Mouse (Mus musculus): Measurements from ENCODE around the gene Foxk1. TPM values are rescaled to one million over a fixed set of nuclear protein-coding genes. Genes with fewer than 3 reads are reported as not detected.

Gene Foxk1
- polyA plus RNA-seq (2016; fragmentation: Nextera tagmentation; extraction: Ambion mirVana), result 7.0 and 8.4 TPM in 2 replicates

DNA sequence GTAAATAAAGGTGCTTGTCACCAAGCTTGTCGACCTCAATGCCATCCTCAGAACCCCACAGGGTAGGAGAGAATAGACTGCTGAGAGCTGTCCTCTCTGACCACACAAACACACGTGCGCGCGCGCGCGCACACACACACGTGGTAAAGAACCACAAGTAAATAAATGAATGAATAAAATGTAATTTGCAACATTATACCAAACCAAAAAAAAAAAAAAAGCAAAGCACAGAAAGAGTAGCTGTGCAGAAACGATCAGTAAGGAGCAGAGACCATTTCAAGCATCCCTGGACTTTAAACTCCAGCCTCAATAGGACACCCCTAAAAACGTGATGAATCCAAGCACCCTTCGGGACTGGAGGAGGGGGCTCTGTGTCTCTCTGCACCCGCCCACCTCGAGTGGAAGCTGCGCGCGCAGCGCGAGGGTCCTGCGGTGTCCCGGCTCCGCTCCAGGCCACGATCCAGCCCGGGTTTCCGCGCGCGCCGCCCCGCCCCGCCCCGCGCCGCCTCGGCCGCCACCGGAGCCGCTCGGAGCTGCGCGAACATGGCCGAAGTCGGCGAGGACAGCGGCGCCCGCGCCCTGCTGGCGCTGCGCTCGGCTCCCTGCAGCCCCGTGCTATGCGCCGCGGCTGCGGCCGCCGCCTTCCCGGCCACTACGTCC, at the start of gene Foxk1:
Foxk1 (plus strand) TSS at position 517 of the 660 bp plus-strand sequence.
- Histone ChIP-seq H3K9me3 (no peaks in the 10 kb centered on the region), H3K9ac (peak within 1 kb of the TSS; percentile 92), H3K27ac (peak within 1 kb of the TSS; percentile 87), H3K36me3 (peaks cover 7% of the 10 kb centered on the region; the same call in 1 of the 2 replicates), H3K4me2 (replicated peaks) (peak within 1 kb of the TSS; percentile 91), H3K4me3 (peak within 1 kb of the TSS; percentile 91), H3K4me1 (peaks cover 41% of the 10 kb centered on the region), H3K27me3 (no peaks in the 10 kb centered on the region)
- ATAC-seq (ENCODE audit: insufficient number of reproducible peaks, insufficient read depth, low FRiP score, low TSS enrichment), result peak; percentile 86
- WGBS, result under 1% methylated on average over 32 of the region's 60 CpGs

DNA sequence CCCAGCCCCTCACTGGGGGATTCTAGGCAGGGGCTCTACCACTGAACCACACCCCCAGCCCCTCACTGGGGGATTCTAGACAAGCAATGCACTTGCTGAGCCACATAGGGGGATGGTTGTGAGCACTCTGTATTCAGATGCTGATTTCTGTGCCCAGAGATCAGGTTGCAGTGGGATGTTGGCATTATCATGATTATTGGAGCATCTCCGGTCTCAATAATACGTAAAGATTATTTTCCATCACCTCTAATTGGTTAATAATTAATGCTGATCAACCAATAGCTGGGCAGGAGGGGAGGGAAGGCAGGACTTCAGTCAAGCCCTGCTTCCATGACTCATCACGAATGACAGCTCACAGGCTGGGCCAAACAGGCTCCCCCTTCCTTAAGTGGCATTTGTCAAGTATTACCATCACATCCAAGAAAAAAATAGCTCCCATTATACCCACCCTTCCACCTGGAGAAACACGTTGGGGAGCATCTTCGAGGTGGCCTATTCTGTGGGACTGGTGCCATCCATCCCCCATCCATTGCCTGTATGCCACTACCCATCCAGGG, 48.9 kb upstream of the Foxk1 start:
- Histone ChIP-seq H3K27ac (no peak overlapping the region), H3K4me3 (no peak overlapping the region), H3K27me3 (no peaks in the 10 kb centered on the region), H3K4me1 (no peaks in the 10 kb centered on the region), H3K36me3 (no peaks in the 10 kb centered on the region), H3K9ac (no peak overlapping the region), H3K9me3 (no peaks in the 10 kb centered on the region), H3K4me2 (replicated peaks) (no peak overlapping the region)
- no peak for ATAC-seq (ENCODE audit: insufficient number of reproducible peaks, insufficient read depth, low FRiP score, low TSS enrichment)
- WGBS, result 87% methylated on average over 5 of the region's 5 CpGs

DNA sequence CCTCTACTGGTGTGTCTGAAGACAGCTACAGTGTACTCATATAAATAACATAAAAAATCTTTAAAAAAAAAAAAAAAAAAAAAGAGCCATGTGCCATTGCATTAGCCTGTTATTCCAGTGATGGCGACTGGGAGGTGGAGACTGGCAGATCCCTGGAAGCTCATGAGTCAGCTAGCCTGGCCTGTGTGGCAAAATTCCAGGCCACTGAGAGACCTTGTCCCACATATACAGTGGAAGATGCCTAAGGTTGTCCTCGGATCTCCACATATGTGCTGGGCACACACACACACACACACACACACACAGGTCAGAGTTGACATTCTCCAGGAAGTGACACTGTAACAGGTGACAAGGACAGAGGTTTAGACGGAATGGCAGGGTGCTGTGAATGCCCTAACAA, 46.2 kb upstream of the Foxk1 start:
- 78% methylated on average over 3 of the region's 3 CpGs for WGBS
- no peaks in the 10 kb centered on the region for H3K9me3 ChIP-seq
- no peak overlapping the region for H3K4me3 ChIP-seq
- no peaks in the 10 kb centered on the region for H3K27me3 ChIP-seq
- no peak overlapping the region for H3K9ac ChIP-seq
- no peak overlapping the region for H3K27ac ChIP-seq
- ATAC-seq (ENCODE audit: insufficient number of reproducible peaks, insufficient read depth, low FRiP score, low TSS enrichment), result no peak
- H3K36me3 ChIP-seq, result no peaks in the 10 kb centered on the region
- no peak overlapping the region for H3K4me2 ChIP-seq (replicated peaks)
- no peaks in the 10 kb centered on the region for H3K4me1 ChIP-seq

DNA sequence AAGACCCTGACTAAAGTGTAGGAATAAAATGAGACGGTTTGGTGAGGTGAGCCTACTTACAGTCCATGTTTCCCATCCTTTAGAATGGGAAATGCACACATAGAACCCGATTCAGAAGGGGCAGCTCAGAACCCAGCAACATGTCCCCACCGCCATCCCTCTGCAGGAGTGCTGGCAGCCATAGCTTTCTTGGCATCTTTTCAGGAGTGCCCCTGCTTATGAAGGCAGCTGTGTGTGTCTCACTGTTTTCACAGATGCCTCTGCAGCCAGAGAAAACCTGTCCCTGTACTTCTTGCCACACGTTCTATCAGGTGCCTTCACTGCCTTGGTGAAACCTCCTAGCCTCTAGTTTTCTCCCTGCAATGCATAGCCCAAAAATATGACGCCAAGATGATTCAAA, 40.1 kb upstream of the Foxk1 start:
- no peak for ATAC-seq (ENCODE audit: insufficient number of reproducible peaks, insufficient read depth, low FRiP score, low TSS enrichment)
- Histone ChIP-seq H3K27ac (no peak overlapping the region), H3K4me1 (peaks cover 3% of the 10 kb centered on the region; the same call in 1 of the 2 replicates), H3K9me3 (no peaks in the 10 kb centered on the region), H3K9ac (no peak overlapping the region), H3K4me2 (replicated peaks) (no peak overlapping the region), H3K4me3 (no peak overlapping the region), H3K36me3 (no peaks in the 10 kb centered on the region), H3K27me3 (no peaks in the 10 kb centered on the region)
- 74% methylated on average over 5 of the region's 5 CpGs for WGBS

DNA sequence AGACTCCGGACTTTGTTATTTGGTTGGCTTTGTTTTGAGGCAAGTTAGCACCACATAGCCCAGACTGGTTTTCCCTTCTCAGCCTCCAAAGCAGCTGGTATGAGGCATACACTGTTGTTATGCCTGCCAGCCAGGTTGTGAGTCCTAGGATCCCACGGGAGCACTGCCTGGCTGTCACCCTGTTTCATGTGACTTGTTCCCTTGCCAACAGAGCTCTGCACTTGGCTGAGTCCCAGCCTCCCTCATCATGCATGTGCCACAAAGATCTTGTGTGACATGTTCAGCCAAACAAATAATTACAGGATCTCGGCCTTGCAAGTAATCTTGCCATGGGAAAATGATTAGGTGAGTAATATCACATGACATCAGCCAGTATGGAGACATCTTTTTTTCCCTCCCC, 38.4 kb upstream of the Foxk1 start:
- no peaks in the 10 kb centered on the region for H3K9me3 ChIP-seq
- H3K9ac ChIP-seq, result no peak overlapping the region
- no peaks in the 10 kb centered on the region for H3K36me3 ChIP-seq
- ATAC-seq (ENCODE audit: insufficient number of reproducible peaks, insufficient read depth, low FRiP score, low TSS enrichment), result no peak
- WGBS, result 56% methylated on average over 3 of the region's 3 CpGs
- no peak overlapping the region for H3K27ac ChIP-seq
- H3K4me1 ChIP-seq, result peaks cover 8% of the 10 kb centered on the region; the same call in 1 of the 2 replicates
- H3K4me2 ChIP-seq (replicated peaks), result no peak overlapping the region
- H3K27me3 ChIP-seq, result no peaks in the 10 kb centered on the region
- no peak overlapping the region for H3K4me3 ChIP-seq

DNA sequence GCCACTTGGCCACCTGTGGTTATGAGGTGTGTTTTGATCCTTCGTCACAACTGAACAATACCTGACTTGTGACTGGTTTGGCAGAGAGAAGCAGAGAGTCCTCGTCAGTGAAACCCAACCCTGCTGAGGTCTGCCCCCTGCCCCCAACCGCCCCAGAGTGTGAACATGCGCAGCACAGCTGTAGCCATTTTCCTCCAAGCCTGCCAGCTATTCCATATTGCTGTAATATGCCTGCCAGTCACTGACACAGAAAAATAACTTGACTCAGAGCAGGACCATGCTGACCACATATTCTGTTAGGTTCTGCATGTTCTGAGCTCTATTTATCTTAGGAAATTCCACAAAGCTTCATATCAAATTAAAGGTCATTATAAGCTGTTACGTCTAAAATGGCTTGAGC, 37.2 kb upstream of the Foxk1 start:
- Histone ChIP-seq H3K4me3 (no peak overlapping the region), H3K9me3 (no peaks in the 10 kb centered on the region), H3K27me3 (no peaks in the 10 kb centered on the region), H3K36me3 (no peaks in the 10 kb centered on the region), H3K27ac (no peak overlapping the region), H3K4me2 (replicated peaks) (no peak overlapping the region), H3K4me1 (peaks cover 13% of the 10 kb centered on the region), H3K9ac (no peak overlapping the region)
- WGBS, result 32% methylated on average over 5 of the region's 5 CpGs
- no peak for ATAC-seq (ENCODE audit: insufficient number of reproducible peaks, insufficient read depth, low FRiP score, low TSS enrichment)

DNA sequence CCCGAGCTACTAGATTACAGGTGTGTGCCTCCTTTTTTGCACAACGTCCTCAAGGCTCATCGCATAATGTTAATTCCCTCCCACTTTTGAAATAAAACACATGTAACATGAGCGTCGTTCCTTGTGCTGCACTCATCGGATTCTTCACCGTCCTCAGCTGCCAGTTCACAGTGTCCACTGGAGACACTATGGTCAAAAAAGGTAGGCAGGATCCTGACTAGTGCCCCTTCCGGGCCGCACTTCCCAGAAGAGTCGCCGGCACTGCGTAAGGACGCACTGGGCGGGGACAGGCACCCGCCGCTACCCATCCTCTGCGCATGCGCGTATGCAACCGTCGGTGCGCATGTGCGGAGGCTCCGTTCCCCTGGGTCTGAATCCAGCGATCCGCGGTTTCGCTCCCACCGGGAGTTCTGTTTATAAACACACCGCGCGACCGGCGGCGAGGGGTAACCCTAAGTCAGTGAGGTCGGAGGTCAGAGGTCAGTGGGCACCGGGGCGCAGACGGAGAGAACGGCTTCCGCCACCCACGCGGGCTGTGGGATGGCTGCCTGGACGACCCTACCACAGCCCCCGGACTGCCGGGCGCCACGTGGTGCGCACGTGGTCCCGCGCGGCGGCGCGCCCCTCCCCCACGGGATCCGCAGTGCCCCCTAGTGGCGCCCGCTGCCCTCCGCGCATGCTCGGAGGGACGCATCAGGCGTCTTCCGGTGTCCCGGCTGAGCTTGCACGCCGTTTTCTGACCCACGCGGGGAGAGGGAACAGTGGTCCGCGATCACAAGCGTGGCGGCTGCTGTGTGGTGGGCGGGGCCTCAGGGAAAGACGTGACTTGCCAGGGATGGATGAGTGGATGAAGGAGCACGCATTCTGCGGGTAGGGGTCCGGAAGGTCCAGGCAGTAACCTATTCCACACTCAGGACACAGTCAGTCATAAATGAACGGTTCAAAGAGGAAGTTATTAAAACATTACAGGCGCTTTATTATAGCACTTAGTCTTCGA, 33.9 kb upstream of the Foxk1 start:
- Histone ChIP-seq H3K4me2 (replicated peaks) (peak overlapping the region; percentile 64), H3K27me3 (no peaks in the 10 kb centered on the region), H3K9me3 (no peaks in the 10 kb centered on the region), H3K4me3 (peak overlapping the region; percentile 50), H3K36me3 (no peaks in the 10 kb centered on the region), H3K27ac (peak overlapping the region; percentile 72), H3K9ac (peak overlapping the region; percentile 56), H3K4me1 (peaks cover 22% of the 10 kb centered on the region)
- ATAC-seq (ENCODE audit: insufficient number of reproducible peaks, insufficient read depth, low FRiP score, low TSS enrichment), result peak; percentile 85
- WGBS, result under 1% methylated on average over 82 of the region's 83 CpGs

DNA sequence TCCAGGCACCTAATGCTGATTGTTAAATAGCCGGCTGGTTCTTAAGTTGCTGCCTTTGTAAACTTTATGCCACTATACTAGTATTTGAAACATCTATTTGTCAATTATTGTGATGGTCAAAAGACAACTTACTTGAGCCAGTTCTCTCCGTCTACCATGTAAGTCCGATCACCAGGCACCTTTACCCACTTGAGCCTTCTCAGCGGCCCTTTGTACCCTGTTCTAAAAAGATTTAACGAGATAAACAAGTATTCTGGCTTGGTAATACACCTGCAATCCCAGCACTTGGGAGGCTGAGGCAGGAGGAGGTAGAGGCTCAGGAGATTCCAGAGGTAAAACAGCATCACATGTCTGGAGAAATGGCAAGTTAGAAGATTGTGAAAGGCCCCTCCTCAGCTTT, 33.2 kb upstream of the Foxk1 start:
- 78% methylated on average over 5 of the region's 5 CpGs for WGBS
- H3K27me3 ChIP-seq, result no peaks in the 10 kb centered on the region
- H3K36me3 ChIP-seq, result no peaks in the 10 kb centered on the region
- peak overlapping the region; percentile 72 for H3K27ac ChIP-seq
- H3K9me3 ChIP-seq, result no peaks in the 10 kb centered on the region
- ATAC-seq (ENCODE audit: insufficient number of reproducible peaks, insufficient read depth, low FRiP score, low TSS enrichment), result no peak
- H3K4me3 ChIP-seq, result peak overlapping the region; percentile 50
- H3K9ac ChIP-seq, result peak overlapping the region; percentile 56; the same call in 1 of the 2 replicates
- H3K4me1 ChIP-seq, result peaks cover 22% of the 10 kb centered on the region
- peak overlapping the region; percentile 64 for H3K4me2 ChIP-seq (replicated peaks)

DNA sequence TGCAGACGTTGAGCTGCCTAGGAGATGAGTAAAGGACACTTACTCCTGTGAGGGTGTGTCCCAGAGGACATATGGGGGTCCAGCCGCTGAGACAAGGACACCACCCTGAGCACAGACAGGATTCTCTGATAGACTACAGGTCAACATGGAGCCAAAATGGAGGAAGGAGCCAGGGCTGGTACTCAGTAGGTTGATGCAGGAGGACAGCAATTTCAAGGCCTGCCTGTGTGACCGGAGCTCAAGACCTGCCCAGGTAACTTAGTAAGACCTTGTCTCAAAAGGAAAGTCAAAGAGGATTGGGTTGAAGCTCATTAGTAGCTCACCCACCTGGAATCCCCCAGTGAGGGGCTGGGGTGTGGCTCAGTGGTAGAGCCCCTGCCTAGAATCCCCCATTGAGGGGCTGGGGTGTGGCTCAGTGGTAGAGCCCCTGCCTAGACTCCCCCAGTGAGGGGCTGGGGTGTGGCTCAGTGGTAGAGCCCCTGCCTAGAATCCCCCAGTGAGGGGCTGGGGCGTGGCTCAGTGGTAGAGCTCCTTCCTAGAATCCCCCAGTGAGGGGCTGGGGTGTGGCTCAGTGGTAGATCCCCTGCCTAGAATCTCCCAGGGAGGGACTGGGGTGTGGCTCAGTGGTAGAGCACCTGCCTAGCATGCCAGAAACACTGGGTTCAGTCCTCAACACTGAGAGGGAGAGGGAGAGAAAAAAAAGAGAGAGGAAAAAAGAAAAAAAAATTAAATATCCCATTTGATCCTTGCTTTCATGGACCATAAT, 30.7 kb upstream of the Foxk1 start:
- no peaks in the 10 kb centered on the region for H3K27me3 ChIP-seq
- no peak overlapping the region for H3K9ac ChIP-seq
- H3K27ac ChIP-seq, result peak overlapping the region; percentile 76
- no peak overlapping the region for H3K4me2 ChIP-seq (replicated peaks)
- 94% methylated on average over 4 of the region's 4 CpGs for WGBS
- H3K36me3 ChIP-seq, result no peaks in the 10 kb centered on the region
- no peak for ATAC-seq (ENCODE audit: insufficient number of reproducible peaks, insufficient read depth, low FRiP score, low TSS enrichment)
- peaks cover 19% of the 10 kb centered on the region for H3K4me1 ChIP-seq
- H3K9me3 ChIP-seq, result peaks cover 4% of the 10 kb centered on the region; the same call in 1 of the 2 replicates
- no peak overlapping the region for H3K4me3 ChIP-seq

DNA sequence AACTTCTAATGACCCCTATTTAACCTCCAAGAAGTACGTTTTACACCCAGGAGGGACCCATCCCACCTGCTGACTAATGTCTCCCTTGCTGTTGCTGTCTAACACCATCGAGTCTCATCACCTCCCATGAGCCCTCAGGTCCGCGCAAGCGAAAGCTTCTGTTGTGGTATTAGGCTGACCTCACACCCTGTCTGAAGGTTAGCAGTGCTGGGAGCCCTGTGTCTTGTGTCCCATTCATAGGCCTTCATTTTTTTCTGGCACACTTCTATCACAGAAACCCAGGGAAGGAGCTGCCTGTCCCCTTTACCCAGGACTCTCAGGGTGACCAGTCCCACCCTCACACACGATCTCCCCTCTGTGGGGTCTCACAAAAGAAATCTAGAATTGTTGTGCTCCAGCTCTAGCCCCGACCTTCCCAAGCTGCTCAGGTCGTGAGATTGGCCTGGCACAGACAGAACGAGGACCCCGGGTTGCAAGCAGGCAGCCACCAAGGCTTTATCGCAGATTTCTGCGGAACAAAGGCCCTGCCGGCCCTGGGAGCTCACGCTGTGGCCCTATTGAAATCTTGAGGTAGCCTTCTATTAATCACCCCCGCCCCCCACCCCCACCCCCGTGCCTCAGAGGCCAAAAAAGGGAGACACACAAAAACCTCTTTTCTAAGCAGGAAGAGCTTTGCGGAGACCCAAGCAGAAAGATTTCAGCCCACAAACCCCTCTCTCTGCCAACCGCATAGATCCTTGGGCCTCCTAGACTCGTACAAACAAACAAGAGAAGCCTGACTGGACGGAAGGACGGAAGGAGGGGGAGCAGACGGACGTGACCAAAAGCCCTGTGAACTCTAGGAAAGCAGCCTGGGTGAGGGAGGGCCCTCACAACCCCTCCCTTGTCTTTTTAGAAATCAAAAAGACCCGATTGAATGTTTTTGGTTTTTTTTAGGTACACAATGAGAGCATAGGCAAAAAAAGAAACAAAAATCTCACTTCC, 29.8 kb upstream of the Foxk1 start:
- no peak overlapping the region for H3K4me3 ChIP-seq
- peaks cover 19% of the 10 kb centered on the region for H3K4me1 ChIP-seq
- 0 out of 2 replicates have a peak overlapping the region, but pooled peaks have one; percentile 13 for H3K4me2 ChIP-seq (replicated peaks)
- peak overlapping the region; percentile 76 for H3K27ac ChIP-seq
- H3K27me3 ChIP-seq, result no peaks in the 10 kb centered on the region
- 12% methylated on average over 24 of the region's 24 CpGs for WGBS
- peaks cover 4% of the 10 kb centered on the region; the same call in 1 of the 2 replicates for H3K9me3 ChIP-seq
- no peak for ATAC-seq (ENCODE audit: insufficient number of reproducible peaks, insufficient read depth, low FRiP score, low TSS enrichment)
- H3K36me3 ChIP-seq, result no peaks in the 10 kb centered on the region
- peak overlapping the region; percentile 12; the same call in 1 of the 2 replicates for H3K9ac ChIP-seq
